Mouse (Mus musculus) left cerebral cortex, postnatal 36 days (tissue): ENCODE measurements around the gene Sos1. TPM values are rescaled to one million over a fixed set of nuclear protein-coding genes. Genes with fewer than 3 reads are reported as not detected.

ENCODE experiments used
- DNase-seq, 2 experiments: peaks; one replicate each; pipeline ENCODE4 v3.0.0; 2021 to 2022; ENCODE audit warnings: low spot score in 2 of 2, mixed read lengths in 1 of 2
- intact Hi-C: fragments of 180-260 bp; cut with DNase I; formaldehyde crosslinking; loops from one replicate; pipeline ENCODE4 v1.15.1; 2025
- total RNA-seq, 2 experiments: library from RNA; stranded (reverse); gene quantifications; 2 replicates each; pipeline ENCODE4 v1.2.3; 2021

Gene Sos1
- 10 to 100 TPM; 29.8 to 33.6 TPM for total RNA-seq

DNA sequence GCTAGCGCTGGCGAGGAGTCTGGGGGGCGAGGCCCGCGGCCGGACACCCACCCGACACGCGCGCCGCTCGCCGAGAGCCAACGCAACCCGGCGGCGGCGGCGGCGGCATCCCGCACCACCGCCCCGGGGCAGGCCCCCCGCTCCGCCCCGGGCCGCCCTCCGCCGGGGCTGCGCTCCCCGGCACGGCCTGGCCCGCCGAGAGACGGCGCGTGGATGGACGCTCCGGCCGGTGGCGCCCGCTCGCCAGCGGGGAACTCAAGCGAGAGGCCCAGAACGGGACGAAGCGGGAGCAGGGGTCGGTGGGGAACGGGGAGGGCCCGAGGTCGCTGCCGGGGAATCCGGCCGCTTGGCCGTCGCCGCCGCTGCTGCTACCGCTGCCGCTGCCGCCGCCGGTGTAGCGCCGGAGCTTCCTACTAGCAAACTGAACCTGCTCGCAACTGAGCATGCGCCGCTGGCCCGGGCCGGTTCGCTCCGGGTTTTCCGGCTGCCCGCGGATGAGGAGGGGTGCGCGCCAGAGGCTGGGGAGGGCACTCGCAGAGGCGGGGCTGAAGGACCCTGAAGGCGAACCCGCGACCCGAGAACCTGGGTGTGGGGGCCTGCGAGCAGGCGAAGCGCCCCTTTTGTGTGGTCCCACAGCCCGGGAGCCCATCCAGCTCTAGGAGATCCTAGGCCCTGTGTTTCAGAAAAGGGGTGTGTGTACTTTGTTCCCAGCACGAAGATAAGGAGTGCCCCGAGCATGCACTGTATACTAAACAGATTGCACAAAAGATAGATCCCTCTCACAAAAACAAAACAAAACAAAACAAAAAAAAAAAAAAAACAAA lies at the start of gene Sos1:
Sos1 (minus strand) TSS at position 423 of the 824 bp plus-strand sequence.
- peak; percentile 97 for DNase-seq
- intact Hi-C loops, result no loop called here

GRCm38 (mm10) chr17:80523231-80523630 lies 43.0 kb upstream of the Sos1 start:
- intact Hi-C loops, result no loop called here
- no peak for DNase-seq

DNA sequence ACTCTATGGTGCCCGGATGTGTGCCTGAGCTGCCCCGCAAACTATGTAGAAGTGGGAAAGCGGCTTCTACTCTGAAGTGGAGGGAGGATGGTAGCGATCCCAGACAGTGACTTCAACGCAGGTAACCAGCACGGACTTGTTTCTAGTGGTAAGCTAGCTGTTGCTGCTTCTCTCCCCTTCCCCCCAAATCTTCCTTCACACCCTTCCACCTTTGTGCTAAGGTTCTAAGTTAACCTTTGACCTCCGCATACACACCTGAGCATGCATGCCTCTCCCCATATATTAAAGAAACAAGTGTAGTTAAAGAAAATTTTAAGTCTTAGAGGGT lies 41.9 kb upstream of the Sos1 start:
- no peak for DNase-seq
- intact Hi-C loops, result no loop called here

DNA sequence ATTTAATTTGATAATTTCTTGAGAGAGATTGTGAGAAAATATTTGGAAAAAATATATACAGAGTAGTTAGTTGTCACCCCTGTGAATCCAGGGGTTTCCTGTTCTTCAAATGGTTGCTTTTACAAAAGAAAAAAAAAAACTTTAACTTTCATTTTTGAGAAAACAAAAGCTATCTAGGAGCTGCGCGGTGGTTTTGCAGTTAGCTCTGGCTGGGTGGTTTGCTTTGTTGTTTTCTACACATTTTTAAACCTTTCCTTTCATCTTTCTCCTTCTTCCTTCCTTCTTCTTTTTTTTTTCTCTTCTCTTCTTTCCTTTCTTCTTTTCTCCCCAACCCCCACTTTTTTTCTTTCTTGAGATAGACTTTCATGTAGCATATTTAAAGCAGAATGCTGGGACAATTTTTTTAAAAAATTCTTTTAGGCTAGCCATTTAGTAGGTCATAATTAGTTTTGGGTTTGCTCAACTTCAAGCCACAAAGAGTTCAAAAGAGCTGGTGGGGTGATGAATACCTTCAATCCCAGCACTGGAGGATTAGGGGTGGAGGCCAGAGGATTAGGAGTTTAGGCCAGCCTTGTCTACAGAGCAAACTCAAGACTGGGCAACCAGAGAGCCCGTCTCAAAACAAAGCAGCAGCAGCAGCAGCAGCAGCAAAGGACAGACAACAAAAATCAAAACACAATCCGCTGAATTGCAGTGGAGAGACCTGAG lies 41.4 kb upstream of the Sos1 start:
- no peak for DNase-seq
- intact Hi-C loops, result no loop called here

DNA sequence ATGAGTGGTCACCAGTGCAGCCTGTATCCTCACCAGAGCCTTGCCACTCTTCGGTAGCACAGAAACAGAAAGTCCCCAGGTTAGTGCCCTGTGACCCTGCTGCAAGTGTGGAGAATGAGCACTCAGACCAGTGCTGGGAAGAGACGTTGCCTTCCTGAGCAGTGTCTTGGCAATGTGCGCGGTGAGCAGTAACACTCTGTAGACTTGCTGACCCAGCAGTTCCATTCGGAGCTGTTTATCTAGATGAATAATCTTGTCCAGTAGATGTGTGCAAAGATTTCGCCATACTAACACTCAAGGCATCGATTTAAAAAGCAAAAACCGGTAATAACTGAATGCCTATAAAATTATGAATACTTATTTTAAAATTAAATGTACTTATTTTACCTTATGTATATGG lies 40.3 kb upstream of the Sos1 start:
- no peak for DNase-seq
- intact Hi-C loops, result no loop called here

DNA sequence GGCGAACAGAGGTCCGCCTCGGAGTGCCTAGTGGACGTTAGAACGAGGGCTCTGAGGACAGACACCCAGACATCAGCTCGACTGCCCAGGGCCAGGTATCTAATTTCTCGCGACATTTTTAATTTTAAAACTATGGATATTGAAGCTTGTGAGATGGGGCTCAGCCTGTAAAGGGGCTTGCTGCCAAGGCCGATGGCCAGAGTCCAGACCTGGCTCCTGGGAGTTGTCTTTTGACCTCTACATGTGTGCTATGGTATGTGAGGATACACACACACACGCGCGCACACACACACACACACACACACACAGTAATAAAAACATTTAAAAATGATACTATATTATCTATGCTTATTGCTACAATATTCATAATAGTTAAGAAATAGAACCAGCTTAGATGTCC lies 38.6 kb upstream of the Sos1 start:
- intact Hi-C loops, result no loop called here
- no peak for DNase-seq

DNA sequence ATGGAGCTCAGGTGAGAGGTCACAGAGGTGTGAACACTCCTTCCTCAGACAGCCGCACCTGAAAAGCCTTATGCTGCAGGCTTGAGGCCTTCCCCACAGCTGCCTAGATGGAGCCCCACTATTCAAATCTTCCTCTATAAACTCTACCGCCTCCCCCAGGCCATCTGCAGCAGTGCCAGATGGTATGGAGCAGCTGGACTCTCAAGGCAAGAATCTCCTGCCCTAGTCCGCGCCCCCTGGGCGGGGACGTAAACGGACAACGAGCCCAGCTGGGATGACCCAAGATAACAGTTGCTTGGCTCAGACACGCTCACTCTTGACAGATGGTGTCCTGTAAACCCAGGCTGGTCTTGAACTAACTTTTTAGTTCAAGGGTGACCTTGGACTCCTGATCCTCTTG lies 37.0 kb upstream of the Sos1 start:
- intact Hi-C loops, result no loop called here
- no peak for DNase-seq

GRCm38 (mm10) chr17:80515956-80516355 lies 35.7 kb upstream of the Sos1 start:
- intact Hi-C loops, result no loop called here
- no peak for DNase-seq

DNA sequence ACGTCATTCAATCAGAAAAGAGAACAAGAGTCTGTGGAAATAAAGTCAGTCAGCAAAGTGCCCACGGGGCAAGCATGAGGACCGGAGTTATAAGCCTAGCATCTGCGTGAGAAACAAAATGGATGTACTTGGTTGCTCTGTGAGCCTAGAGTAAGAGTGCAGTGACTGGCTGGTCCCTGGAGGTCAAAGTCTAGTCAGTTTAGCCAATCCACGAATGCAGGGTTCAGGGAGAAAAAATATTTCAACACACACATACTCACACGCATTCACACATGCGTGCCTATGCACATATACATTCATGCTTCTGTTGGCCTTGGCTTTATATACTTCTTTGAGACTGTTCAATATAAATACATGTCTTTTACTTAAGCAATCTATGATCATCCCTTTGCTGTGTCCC lies 35.3 kb upstream of the Sos1 start:
- intact Hi-C loops, result no loop called here
- DNase-seq, result no peak

- DNase-seq, result no peak
- intact Hi-C loops, result no loop called here
These were observed 33.5 kb upstream of the Sos1 start for GRCm38 (mm10) chr17:80513766-80514165.

DNA sequence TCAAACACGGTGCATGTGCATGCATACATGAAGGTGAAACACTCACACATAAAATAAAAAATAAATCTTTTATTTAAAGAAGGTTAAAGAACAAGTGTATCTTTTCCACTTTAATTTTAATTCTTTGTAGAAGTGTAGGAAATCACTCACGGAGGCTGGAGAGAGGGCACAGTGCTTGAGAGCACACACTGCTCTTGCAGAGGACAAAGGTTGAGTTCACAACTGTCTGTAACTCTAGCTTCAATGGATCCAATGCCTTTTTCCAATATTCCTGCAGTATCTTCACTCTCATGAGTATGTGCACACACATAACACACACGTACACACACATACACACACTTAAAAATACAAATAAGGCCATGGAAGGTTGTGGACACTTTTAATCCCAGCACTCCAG lies 30.2 kb upstream of the Sos1 start:
- no peak for DNase-seq
- intact Hi-C loops, result no loop called here

DNA sequence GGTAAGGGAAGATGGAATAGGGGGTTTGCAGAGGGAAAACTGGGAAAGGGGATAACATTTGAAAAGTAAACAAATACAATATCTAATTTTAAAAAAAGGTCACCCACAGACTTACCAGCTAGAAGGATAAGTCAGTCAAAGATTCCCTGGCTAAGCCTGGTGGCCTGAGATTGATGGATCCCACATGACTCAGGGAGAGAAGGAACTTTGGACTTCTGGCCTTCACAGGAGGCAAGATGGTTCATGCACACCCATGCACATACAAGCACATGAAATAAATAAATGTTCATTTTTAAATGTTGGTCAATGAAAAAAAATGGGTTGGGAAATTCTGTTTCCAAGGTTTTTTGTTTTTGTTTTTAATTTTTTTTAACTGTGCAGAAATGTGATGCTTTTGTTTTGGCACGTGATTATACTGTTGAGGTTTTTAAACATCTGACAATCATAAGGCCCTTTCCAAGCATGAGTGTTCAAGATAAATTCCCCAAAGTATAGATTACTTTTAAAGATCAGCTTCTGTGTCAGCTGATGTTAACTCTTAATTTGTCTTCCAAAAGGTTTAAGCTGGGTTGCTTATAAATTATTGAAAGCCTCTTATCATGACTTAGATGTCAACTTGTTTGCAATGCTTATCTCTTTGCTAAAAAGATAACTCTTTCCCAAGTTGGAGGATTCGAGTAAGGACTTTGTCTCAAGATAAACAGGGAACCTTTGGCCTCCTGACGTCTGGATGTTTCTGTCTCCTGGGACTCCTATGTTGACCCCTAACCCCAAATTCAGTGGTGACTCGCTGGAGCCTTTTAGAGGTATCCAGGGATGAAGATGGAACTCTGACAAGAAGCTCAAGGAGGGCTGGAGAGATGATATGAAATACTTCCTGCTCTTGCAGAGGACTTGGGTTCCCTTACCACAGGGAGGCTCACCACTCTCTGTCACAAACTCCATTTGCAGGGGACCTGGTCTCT lies 29.5 kb upstream of the Sos1 start:
- DNase-seq, result no peak
- intact Hi-C loops, result no loop called here

DNA sequence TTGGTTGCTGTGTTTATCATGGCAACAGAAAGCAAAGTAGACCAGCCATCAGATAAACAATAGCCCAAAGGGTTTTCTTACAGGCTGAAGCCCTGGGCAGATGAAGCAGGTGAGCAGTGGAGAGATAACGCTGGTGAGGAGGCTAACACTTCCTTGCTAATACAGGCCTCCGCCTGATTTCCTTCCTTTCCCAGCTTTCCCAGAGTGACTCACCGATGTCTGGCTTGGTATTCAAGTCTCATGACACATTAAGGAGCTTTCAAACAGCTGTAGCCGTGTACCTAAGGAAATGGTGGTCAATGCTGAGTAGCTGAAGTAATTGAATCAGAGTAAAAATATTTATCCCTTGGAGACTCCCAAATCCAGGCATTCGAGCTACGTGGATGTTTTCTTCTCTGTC lies 25.5 kb upstream of the Sos1 start:
- no peak for DNase-seq
- intact Hi-C loops, result no loop called here

DNA sequence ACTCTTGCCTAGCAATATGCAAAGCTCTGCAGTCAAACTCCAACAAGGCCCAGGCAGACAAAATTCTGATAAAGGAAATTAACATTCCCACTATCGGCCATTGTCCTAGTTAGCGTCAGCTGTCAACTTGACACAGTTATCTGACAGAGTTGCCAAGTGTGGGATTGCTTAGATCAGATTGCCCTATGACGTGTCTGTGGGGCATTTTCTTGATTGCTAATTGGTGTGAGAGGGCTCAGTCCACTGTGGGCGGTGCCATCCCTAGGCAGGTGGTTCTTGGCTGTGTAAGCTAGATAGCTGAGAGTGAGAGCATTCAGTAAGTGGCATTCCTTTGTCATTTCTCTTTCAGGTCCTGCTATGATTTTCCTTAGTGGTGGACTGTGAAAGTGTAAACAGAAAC lies 25.1 kb upstream of the Sos1 start:
- intact Hi-C loops, result no loop called here
- no peak for DNase-seq

DNA sequence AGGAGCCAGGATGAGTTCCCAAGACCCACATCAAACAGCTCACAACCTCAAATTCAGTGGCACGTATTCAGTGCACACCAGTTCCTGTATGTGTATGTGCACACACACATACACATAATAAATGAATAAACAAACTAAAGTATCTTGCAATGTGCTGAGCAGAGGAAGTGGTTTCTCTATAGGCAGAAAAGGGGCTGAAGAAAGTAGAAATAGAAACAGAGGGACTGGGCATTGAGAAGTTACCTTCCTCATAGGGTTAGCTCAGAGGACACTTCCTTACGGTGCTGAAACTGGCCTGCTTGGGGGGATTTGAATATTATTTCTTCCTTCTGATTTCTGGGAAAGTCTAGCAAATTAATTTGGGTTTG lies 21.5 kb upstream of the Sos1 start:
- no peak for DNase-seq
- intact Hi-C loops, result no loop called here

GRCm38 (mm10) chr17:80501037-80501804 lies 21.0 kb upstream of the Sos1 start:
- intact Hi-C loops, result no loop called here
- no peak for DNase-seq

- DNase-seq, result no peak
- intact Hi-C loops, result no loop called here
These were observed 19.8 kb upstream of the Sos1 start for GRCm38 (mm10) chr17:80500025-80500424.

DNA sequence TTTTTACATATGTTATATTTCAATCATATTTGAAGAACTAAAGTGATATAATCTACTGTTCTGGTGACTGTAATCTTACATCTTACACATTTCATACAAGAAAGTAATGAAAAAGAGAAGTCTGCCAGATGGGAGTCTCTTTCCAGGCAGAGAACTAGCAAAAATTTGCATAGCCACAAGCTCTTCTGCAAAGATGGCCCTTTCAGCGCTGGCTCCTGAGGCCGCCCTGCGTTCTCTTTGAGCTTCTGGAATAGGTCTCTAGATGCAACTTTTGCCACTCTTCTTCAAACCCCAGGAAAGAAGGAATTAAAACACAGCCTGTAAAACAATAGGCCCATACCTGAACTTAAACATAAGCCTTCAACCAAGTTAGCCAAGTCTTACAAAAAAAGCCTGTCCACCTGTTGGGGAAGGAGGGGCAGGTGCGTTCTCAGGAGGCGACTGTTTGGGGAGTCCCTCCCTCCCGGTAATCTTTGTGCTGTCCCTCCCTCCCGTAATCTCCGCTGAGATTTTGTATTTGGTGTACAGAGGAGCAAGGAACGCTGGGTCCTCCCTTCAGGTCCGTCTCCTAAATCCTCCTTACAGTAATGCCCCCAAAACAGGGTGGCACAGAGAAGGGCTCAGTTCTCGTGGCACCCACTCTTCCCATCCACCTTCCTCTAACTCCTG lies 18.5 kb upstream of the Sos1 start:
- intact Hi-C loops, result no loop called here
- DNase-seq, result no peak

GRCm38 (mm10) chr17:80497183-80497601 lies 16.9 kb upstream of the Sos1 start:
- no peak for DNase-seq
- intact Hi-C loops, result no loop called here
